Mouse (Mus musculus) lung, postnatal 0 days (tissue): ENCODE measurements at regions not wholly inside any gene's neighbourhood (a gene's known extent, or its start where the extent isn't known, plus 50 kb on each side); places are given as distances from the start of the nearest gene placed in this dataset.
A peak's percentile ranks its signal among the peaks of the same experiment; 100 is the strongest.

Experiments used
- CTCF ChIP-seq: IDR thresholded peaks from 2 replicates; pipeline ENCODE4 v1.5.1; 2016; ENCODE audit warnings: antibody characterized with exemption, mild to moderate bottlenecking
- EP300 ChIP-seq: IDR thresholded peaks from 2 replicates; pipeline ENCODE4 v1.6.1; 2016; ENCODE audit warnings: antibody characterized with exemption, mild to moderate bottlenecking, control low read depth

DNA sequence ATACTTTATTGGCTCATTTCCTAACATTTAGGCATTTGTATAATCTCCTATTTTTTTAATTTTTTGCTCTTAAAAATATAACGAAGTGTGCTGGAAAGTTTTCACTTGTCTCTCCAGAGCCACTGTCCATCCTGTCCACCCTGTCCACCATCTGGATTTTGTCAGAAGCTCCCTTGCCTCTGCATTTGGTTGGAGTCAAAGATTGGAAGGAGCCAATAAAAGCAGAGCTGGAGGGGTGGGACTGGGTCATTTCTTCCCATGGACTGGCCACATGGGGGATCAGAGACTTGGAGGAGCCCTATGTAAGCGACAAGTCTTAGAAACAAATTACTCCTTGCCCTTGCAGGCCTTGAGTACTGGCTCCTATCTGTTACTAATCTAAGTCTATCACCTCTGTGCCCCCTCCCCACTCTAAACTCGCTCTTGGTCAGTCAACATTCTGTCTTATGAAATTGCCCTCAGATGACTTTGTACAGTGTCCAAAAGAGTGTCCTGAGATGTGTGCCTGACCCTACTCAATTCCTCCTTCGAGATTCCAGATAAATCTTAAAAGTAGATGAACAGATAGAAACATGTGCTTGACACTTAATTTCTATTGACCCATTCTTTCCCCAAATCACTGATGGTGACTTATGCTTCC, 303.3 kb downstream of the Nuak1 start:
- TF ChIP-seq CTCF (0 out of 2 replicates have a peak, but pooled peaks have one; percentile 5), EP300 (0 out of 2 replicates have a peak, but pooled peaks have one; percentile 28)
